Mouse (Mus musculus): Measurements from ENCODE around the gene Ube3a. TPM values are rescaled to one million over a fixed set of nuclear protein-coding genes. Genes with fewer than 3 reads are reported as not detected.

The Ube3a gene
- polyA plus RNA-seq, 1 experiment from 2014 or later = 131 TPM

DNA sequence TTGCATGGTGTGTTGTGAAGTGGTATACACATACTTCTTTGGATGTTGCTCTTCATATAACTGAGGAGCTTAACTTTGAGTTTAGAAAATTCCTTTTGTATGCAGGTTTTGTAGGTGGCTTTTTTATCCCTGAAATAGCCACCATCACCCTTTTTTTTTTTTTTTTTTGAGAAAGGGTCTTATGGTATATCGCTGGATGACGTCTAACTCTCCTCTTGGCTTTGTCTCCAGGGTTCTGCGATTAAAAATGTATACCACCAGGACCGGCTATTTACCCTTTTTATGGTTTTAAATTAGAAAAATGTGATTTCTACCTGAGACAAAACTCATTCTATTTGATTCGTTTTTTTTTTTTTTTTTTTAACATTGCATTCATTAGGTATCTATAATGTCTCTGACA is 2.2 kb downstream of the Ube3a start:
- no peak overlapping the region for H3K27ac ChIP-seq (replicated peaks in 1 of 2; ENCODE audit: control insufficient read depth in 1 of 2, insufficient read depth in 1 of 2, low read depth in 2 of 2, low read length in 2 of 2)
- 71% methylated on average over 5 of the region's 5 CpGs for WGBS
- ATAC-seq (ENCODE audit: insufficient number of reproducible peaks, insufficient read depth, low FRiP score, low read depth) = no peak

DNA sequence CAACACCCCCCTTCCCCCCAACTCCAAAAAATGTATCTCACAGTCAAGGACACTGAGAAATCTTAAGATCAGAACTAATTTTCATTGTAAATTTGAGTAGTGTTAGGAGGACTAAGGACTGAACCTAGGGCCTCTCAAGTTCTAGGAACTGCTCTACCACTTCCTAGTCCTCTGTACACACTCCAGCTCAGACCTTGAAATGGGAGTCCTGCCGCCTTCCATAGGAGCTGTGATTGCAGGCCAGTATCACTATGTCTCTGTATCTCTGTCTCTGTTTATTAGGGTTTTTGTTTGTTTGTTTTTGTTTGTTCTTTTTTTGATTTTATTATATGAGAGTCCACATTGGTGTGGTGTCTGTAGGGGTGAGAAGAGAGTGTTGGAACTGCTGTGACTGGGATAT is 3.4 kb downstream of the Ube3a start:
- Histone ChIP-seq H3K27ac (replicated peaks in 1 of 2; ENCODE audit: control insufficient read depth in 1 of 2, insufficient read depth in 1 of 2, low read depth in 2 of 2, low read length in 2 of 2) (no peak overlapping the region), H3K27me3 (ENCODE audit: control insufficient read depth, insufficient read depth, low read length) (no peaks in the 10 kb centered on the region), H3K4me3 (ENCODE audit: control insufficient read depth in 1 of 2, insufficient read depth in 1 of 2, low read depth in 1 of 2, low read length in 2 of 2) (no peak overlapping the region), H3K9ac (ENCODE audit: low read length) (no peak overlapping the region), H3K9me3 (ENCODE audit: control insufficient read depth, low read length) (no peaks in the 10 kb centered on the region), H3K4me2 (ENCODE audit: low read length) (peak overlapping the region; percentile 34), H3K4me1 (ENCODE audit: control insufficient read depth in 2 of 2, insufficient read depth in 2 of 2, low read length in 2 of 2) (peaks cover 0 to 13% of the 10 kb centered on the region in 2 experiments; a peak in 2 of 4 replicates), H3K36me3 (ENCODE audit: control insufficient read depth, insufficient read depth, low read length) (no peaks in the 10 kb centered on the region)
- ATAC-seq (ENCODE audit: insufficient number of reproducible peaks, insufficient read depth, low FRiP score, low read depth) = no peak
- WGBS = 67% methylated on average over 1 of the region's 1 CpGs

More for the DNA sequence above, 2.2 kb downstream of the Ube3a start:
- no peaks in the 10 kb centered on the region for H3K27me3 ChIP-seq (ENCODE audit: control insufficient read depth, insufficient read depth, low read length)
- H3K9me3 ChIP-seq (ENCODE audit: control insufficient read depth, low read length) = no peaks in the 10 kb centered on the region
- H3K4me1 ChIP-seq (ENCODE audit: control insufficient read depth in 2 of 2, insufficient read depth in 2 of 2, low read length in 2 of 2) = peaks cover 0 to 13% of the 10 kb centered on the region in 2 experiments; a peak in 2 of 4 replicates
- H3K9ac ChIP-seq (ENCODE audit: low read length) = peak overlapping the region; percentile 98; the same call in 1 of the 2 replicates
- peak overlapping the region; percentile 79 for H3K4me2 ChIP-seq (ENCODE audit: low read length)
- no peaks in the 10 kb centered on the region for H3K36me3 ChIP-seq (ENCODE audit: control insufficient read depth, insufficient read depth, low read length)
- H3K4me3 ChIP-seq (ENCODE audit: control insufficient read depth in 1 of 2, insufficient read depth in 1 of 2, low read depth in 1 of 2, low read length in 2 of 2) = peak overlapping the region in 1 of 2 experiments; percentile 99; a peak in 2 of 4 replicates

DNA sequence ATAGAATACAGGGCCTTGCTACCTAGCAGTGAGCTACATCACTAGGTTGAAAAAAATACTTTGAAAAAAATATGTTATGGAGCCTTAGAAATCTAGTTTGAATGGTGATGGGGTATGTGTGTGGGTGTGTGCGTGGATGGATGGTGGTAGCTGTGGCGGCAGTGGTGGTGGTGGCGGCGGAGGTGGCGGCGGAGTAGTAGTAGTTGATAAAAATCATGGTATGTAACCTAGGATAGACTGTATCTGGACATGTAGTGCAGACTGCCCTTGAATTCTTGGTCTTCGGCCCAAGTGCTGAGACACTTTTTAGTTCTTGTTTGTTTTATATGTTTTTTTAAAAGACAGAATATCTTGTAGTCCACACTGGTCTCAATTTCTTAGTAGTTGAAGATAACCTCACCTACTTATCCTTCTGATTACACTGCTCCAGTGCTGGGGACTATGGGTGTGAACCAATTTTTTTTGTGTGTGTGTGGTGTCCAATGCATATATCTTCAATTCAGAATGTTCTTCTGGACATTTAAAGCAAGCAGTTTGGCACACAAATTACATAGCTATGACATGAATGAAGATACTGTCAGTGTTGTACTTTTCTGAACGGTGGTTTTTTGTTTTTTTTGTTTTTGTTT is 6.3 kb downstream of the Ube3a start:
- Histone ChIP-seq H3K9me3 (ENCODE audit: control insufficient read depth, low read length) (no peaks in the 10 kb centered on the region), H3K36me3 (ENCODE audit: control insufficient read depth, insufficient read depth, low read length) (no peaks in the 10 kb centered on the region), H3K9ac (ENCODE audit: low read length) (no peak overlapping the region), H3K27me3 (ENCODE audit: control insufficient read depth, insufficient read depth, low read length) (no peaks in the 10 kb centered on the region), H3K4me1 (ENCODE audit: control insufficient read depth in 2 of 2, insufficient read depth in 2 of 2, low read length in 2 of 2) (peaks cover 0 to 13% of the 10 kb centered on the region in 2 experiments; a peak in 2 of 4 replicates), H3K27ac (replicated peaks in 1 of 2; ENCODE audit: control insufficient read depth in 1 of 2, insufficient read depth in 1 of 2, low read depth in 2 of 2, low read length in 2 of 2) (no peak overlapping the region), H3K4me3 (ENCODE audit: control insufficient read depth in 1 of 2, insufficient read depth in 1 of 2, low read depth in 1 of 2, low read length in 2 of 2) (no peak overlapping the region), H3K4me2 (ENCODE audit: low read length) (no peak overlapping the region)
- 87% methylated on average over 8 of the region's 8 CpGs for WGBS
- ATAC-seq (ENCODE audit: insufficient number of reproducible peaks, insufficient read depth, low FRiP score, low read depth) = no peak

DNA sequence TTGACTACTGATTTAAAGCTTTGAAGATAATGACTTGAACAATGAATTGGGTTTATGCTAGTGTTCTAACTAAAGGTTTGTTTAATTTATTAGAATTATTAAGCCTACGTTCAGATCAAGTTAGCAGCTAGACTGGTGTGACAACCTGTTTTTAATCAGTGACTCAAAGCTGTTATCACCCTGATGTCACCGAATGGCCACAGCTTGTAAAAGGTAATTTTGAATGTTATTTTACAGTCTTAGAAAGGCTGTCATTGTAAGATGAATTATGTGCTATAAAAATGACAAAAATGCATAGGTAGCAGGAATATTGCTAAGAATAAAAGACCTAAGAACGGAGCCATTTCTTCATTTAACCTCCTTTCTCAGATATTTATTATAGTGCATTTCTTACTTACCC is 14.7 kb downstream of the Ube3a start:
- H3K4me2 ChIP-seq (ENCODE audit: low read length) = no peak overlapping the region
- no peak overlapping the region for H3K27ac ChIP-seq (replicated peaks in 1 of 2; ENCODE audit: control insufficient read depth in 1 of 2, insufficient read depth in 1 of 2, low read depth in 2 of 2, low read length in 2 of 2)
- no peaks in the 10 kb centered on the region for H3K9me3 ChIP-seq (ENCODE audit: control insufficient read depth, low read length)
- 68% methylated on average over 3 of the region's 3 CpGs for WGBS
- no peak for ATAC-seq (ENCODE audit: insufficient number of reproducible peaks, insufficient read depth, low FRiP score, low read depth)
- no peaks in the 10 kb centered on the region for H3K4me1 ChIP-seq (ENCODE audit: control insufficient read depth in 2 of 2, insufficient read depth in 2 of 2, low read length in 2 of 2)
- peaks cover 10% of the 10 kb centered on the region for H3K36me3 ChIP-seq (ENCODE audit: control insufficient read depth, insufficient read depth, low read length)
- H3K4me3 ChIP-seq (ENCODE audit: control insufficient read depth in 1 of 2, insufficient read depth in 1 of 2, low read depth in 1 of 2, low read length in 2 of 2) = no peak overlapping the region
- H3K27me3 ChIP-seq (ENCODE audit: control insufficient read depth, insufficient read depth, low read length) = no peaks in the 10 kb centered on the region
- no peak overlapping the region for H3K9ac ChIP-seq (ENCODE audit: low read length)

DNA sequence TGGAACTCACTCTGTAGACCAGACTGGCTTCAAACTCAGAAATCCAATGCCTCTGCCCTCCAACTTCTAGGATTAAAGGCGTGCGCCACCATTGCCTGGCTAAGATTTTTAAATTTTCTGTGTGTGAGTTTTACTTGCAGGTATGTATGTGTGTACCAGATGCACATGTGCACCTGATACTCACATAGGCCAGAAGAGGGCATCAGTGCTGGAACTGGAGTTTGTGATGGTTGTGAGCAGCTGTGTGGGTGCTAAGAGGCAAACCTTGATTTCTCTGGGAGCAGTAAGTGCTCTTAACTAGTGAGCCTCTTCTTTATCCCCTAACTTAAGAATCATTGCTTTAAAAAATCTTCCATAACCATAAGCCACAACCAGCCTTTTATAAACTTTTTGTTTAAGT is 17.0 kb downstream of the Ube3a start:
- ATAC-seq (ENCODE audit: insufficient number of reproducible peaks, insufficient read depth, low FRiP score, low read depth) = no peak
- no peak overlapping the region for H3K4me2 ChIP-seq (ENCODE audit: low read length)
- no peaks in the 10 kb centered on the region for H3K9me3 ChIP-seq (ENCODE audit: control insufficient read depth, low read length)
- no peak overlapping the region for H3K9ac ChIP-seq (ENCODE audit: low read length)
- peaks cover 18% of the 10 kb centered on the region for H3K36me3 ChIP-seq (ENCODE audit: control insufficient read depth, insufficient read depth, low read length)
- no peak overlapping the region for H3K4me3 ChIP-seq (ENCODE audit: control insufficient read depth in 1 of 2, insufficient read depth in 1 of 2, low read depth in 1 of 2, low read length in 2 of 2)
- no peak overlapping the region for H3K27ac ChIP-seq (replicated peaks in 1 of 2; ENCODE audit: control insufficient read depth in 1 of 2, insufficient read depth in 1 of 2, low read depth in 2 of 2, low read length in 2 of 2)
- 92% methylated on average over 2 of the region's 2 CpGs for WGBS
- H3K4me1 ChIP-seq (ENCODE audit: control insufficient read depth in 2 of 2, insufficient read depth in 2 of 2, low read length in 2 of 2) = no peaks in the 10 kb centered on the region
- no peaks in the 10 kb centered on the region for H3K27me3 ChIP-seq (ENCODE audit: control insufficient read depth, insufficient read depth, low read length)

DNA sequence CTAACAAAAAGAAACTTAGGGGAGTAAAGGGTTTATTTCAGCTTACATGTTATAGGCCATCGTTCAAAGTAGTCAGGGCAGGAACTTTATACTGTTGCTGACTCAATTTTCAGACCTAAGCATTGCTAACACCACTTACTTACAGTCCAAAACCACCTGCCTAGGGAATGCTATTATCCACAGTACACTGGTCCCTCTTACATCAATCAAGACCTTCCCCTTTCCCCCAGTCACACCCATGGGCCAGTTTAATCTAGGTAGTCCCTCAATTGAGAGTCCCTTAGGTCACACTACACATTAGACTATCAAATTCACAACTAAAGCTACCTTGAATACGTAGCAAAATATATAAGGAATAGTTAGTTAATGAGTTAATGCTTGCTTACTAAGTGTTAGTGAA is 24.8 kb downstream of the Ube3a start:
- H3K36me3 ChIP-seq (ENCODE audit: control insufficient read depth, insufficient read depth, low read length) = peaks cover 28% of the 10 kb centered on the region
- H3K27ac ChIP-seq (replicated peaks in 1 of 2; ENCODE audit: control insufficient read depth in 1 of 2, insufficient read depth in 1 of 2, low read depth in 2 of 2, low read length in 2 of 2) = no peak overlapping the region
- H3K9me3 ChIP-seq (ENCODE audit: control insufficient read depth, low read length) = no peaks in the 10 kb centered on the region
- H3K4me2 ChIP-seq (ENCODE audit: low read length) = no peak overlapping the region
- H3K9ac ChIP-seq (ENCODE audit: low read length) = no peak overlapping the region
- H3K4me3 ChIP-seq (ENCODE audit: control insufficient read depth in 1 of 2, insufficient read depth in 1 of 2, low read depth in 1 of 2, low read length in 2 of 2) = no peak overlapping the region
- no peaks in the 10 kb centered on the region for H3K27me3 ChIP-seq (ENCODE audit: control insufficient read depth, insufficient read depth, low read length)
- no peak for ATAC-seq (ENCODE audit: insufficient number of reproducible peaks, insufficient read depth, low FRiP score, low read depth)
- whole genome bisulfite sequencing = 91% methylated on average over 2 of the region's 2 CpGs
- H3K4me1 ChIP-seq (ENCODE audit: control insufficient read depth in 2 of 2, insufficient read depth in 2 of 2, low read length in 2 of 2) = peaks cover 0 to 6% of the 10 kb centered on the region in 2 experiments; a peak in 3 of 4 replicates

DNA sequence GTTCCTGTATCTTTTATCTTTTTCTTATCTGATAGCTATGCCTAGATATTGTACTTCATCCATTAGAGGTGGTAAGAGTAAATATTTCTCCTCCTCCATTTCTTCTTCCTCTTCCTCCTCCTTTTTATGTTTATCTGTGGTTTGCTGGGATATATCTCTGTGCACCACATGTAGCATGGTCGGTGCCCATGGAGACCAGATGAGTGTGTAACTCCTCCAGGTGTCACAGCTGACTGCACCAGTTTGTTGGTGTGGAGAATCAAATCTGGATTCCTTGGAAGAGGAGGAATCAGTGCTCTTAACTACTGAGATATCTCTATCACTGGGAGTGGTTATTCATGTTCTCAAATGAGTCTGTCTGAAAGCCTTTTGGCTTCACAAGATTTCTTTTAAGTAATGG is 37.0 kb downstream of the Ube3a start:
- Histone ChIP-seq H3K4me3 (ENCODE audit: control insufficient read depth in 1 of 2, insufficient read depth in 1 of 2, low read depth in 1 of 2, low read length in 2 of 2) (no peak overlapping the region), H3K36me3 (ENCODE audit: control insufficient read depth, insufficient read depth, low read length) (no peaks in the 10 kb centered on the region), H3K27me3 (ENCODE audit: control insufficient read depth, insufficient read depth, low read length) (no peaks in the 10 kb centered on the region), H3K4me1 (ENCODE audit: control insufficient read depth in 2 of 2, insufficient read depth in 2 of 2, low read length in 2 of 2) (no peaks in the 10 kb centered on the region), H3K4me2 (ENCODE audit: low read length) (no peak overlapping the region), H3K9ac (ENCODE audit: low read length) (no peak overlapping the region), H3K9me3 (ENCODE audit: control insufficient read depth, low read length) (no peaks in the 10 kb centered on the region), H3K27ac (replicated peaks in 1 of 2; ENCODE audit: control insufficient read depth in 1 of 2, insufficient read depth in 1 of 2, low read depth in 2 of 2, low read length in 2 of 2) (no peak overlapping the region)
- 85% methylated on average over 1 of the region's 1 CpGs for WGBS
- no peak for ATAC-seq (ENCODE audit: insufficient number of reproducible peaks, insufficient read depth, low FRiP score, low read depth)

DNA sequence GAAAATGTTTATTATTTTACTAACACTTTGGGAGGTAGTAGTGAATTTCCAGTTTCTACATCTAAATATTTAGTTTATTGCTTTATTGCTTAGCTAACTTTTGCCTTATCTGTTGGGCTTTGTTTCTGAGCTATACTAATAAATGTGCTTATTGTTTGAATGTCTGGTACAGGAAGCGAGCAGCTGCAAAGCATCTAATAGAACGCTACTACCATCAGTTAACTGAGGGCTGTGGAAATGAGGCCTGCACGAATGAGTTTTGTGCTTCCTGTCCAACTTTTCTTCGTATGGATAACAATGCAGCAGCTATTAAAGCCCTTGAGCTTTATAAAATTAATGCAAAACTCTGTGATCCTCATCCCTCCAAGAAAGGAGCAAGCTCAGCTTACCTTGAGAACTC is 43.2 kb downstream of the Ube3a start:
- Histone ChIP-seq H3K9me3 (ENCODE audit: control insufficient read depth, low read length) (no peaks in the 10 kb centered on the region), H3K27ac (replicated peaks in 1 of 2; ENCODE audit: control insufficient read depth in 1 of 2, insufficient read depth in 1 of 2, low read depth in 2 of 2, low read length in 2 of 2) (no peak overlapping the region), H3K4me3 (ENCODE audit: control insufficient read depth in 1 of 2, insufficient read depth in 1 of 2, low read depth in 1 of 2, low read length in 2 of 2) (no peak overlapping the region), H3K4me2 (ENCODE audit: low read length) (no peak overlapping the region), H3K4me1 (ENCODE audit: control insufficient read depth in 2 of 2, insufficient read depth in 2 of 2, low read length in 2 of 2) (no peaks in the 10 kb centered on the region), H3K9ac (ENCODE audit: low read length) (no peak overlapping the region), H3K27me3 (ENCODE audit: control insufficient read depth, insufficient read depth, low read length) (no peaks in the 10 kb centered on the region), H3K36me3 (ENCODE audit: control insufficient read depth, insufficient read depth, low read length) (peaks cover 15% of the 10 kb centered on the region)
- ATAC-seq (ENCODE audit: insufficient number of reproducible peaks, insufficient read depth, low FRiP score, low read depth) = no peak
- 63% methylated on average over 4 of the region's 4 CpGs for WGBS
